Mouse (Mus musculus) intestine, embryonic 15.5 days (tissue): ENCODE data around the gene B3galt1. TPM values are rescaled to one million over a fixed set of nuclear protein-coding genes. Genes with fewer than 3 reads are reported as not detected.

ENCODE experiments used
- ATAC-seq: fragments of 200-750 bp; cut with Nextera tagmentation; 2 replicates; pipeline ENCODE4 v1.8.0; 2017; ENCODE audit warnings: moderate TSS enrichment, moderate library complexity
- H3K27ac ChIP-seq: fragments of 300-500 bp; sonication (generic); 2 replicates; pipeline ENCODE4 v1.5.1; 2015; ENCODE audit warnings: mild to moderate bottlenecking, inconsistent platforms
- H3K27me3 ChIP-seq: fragments of 300-500 bp; sonication (generic); replicated peaks from 2 replicates; pipeline ENCODE4 v1.6.1; 2015; ENCODE audit warnings: inconsistent platforms
- H3K36me3 ChIP-seq: fragments of 300-500 bp; sonication (generic); 2 replicates; pipeline ENCODE4 v1.6.1; 2015; ENCODE audit warnings: inconsistent platforms
- H3K4me1 ChIP-seq: fragments of 300-500 bp; sonication (generic); replicated peaks from 2 replicates; pipeline ENCODE4 v1.6.1; 2015; ENCODE audit warnings: inconsistent platforms
- H3K4me2 ChIP-seq: fragments of 300-500 bp; sonication (generic); replicated peaks from 2 replicates; pipeline ENCODE4 v1.6.1; 2015; ENCODE audit warnings: mild to moderate bottlenecking, inconsistent platforms
- H3K4me3 ChIP-seq: fragments of 300-500 bp; sonication (generic); replicated peaks from 2 replicates; pipeline ENCODE4 v1.5.1; 2015; ENCODE audit warnings: inconsistent platforms
- H3K9ac ChIP-seq: fragments of 300-500 bp; sonication (generic); 2 replicates; pipeline ENCODE4 v1.6.1; 2015; ENCODE audit warnings: inconsistent platforms
- H3K9me3 ChIP-seq: fragments of 300-500 bp; sonication (generic); 2 replicates; pipeline ENCODE4 v1.6.1; 2016; ENCODE audit warnings: inconsistent platforms
- WGBS: fragments of 180-500 bp; shearing (Covaris S2); methylation state at CpG from one replicate; pipeline ENCODE4 v1.1.7; 2015; 5-methylcytosine and 5-hydroxymethylcytosine counted together
- polyA plus RNA-seq: library from polyadenylated mRNA; unstranded; fragments of >200 nt; fragmentation: Nextera tagmentation; extraction: Ambion mirVana; gene quantifications from 2 replicates; pipeline ENCODE4 v1.2.1, GENCODE M21; 2015

The B3galt1 gene
- polyA plus RNA-seq, 1 experiment from 2014 or later = 4.1 TPM

GRCm38 (mm10) chr2:68028811-68029210 is 463.1 kb downstream of the B3galt1 start:
- H3K4me1 ChIP-seq = no peaks in the 10 kb centered on the region
- no peaks in the 10 kb centered on the region for H3K27me3 ChIP-seq
- H3K4me3 ChIP-seq = no peak overlapping the region
- no peak overlapping the region for H3K27ac ChIP-seq
- H3K9ac ChIP-seq = no peak overlapping the region
- ATAC-seq = no peak
- H3K9me3 ChIP-seq = no peaks in the 10 kb centered on the region
- H3K4me2 ChIP-seq = no peak overlapping the region
- WGBS = 92% methylated on average over 2 of the region's 2 CpGs
- no peaks in the 10 kb centered on the region for H3K36me3 ChIP-seq

- no peaks in the 10 kb centered on the region for H3K36me3 ChIP-seq
- 81% methylated on average over 3 of the region's 3 CpGs for WGBS
- H3K4me2 ChIP-seq = no peak overlapping the region
- H3K4me3 ChIP-seq = no peak overlapping the region
- no peaks in the 10 kb centered on the region for H3K9me3 ChIP-seq
- no peak overlapping the region for H3K9ac ChIP-seq
- no peak overlapping the region for H3K27ac ChIP-seq
- H3K27me3 ChIP-seq = no peaks in the 10 kb centered on the region
- no peak for ATAC-seq
- no peaks in the 10 kb centered on the region for H3K4me1 ChIP-seq
These were observed 469.0 kb downstream of the B3galt1 start for GRCm38 (mm10) chr2:68034711-68035110.

- Histone ChIP-seq H3K9me3 (no peaks in the 10 kb centered on the region), H3K4me3 (no peak overlapping the region), H3K4me2 (no peak overlapping the region), H3K27me3 (no peaks in the 10 kb centered on the region), H3K9ac (no peak overlapping the region), H3K36me3 (no peaks in the 10 kb centered on the region), H3K4me1 (no peaks in the 10 kb centered on the region), H3K27ac (no peak overlapping the region)
- 85% methylated on average over 5 of the region's 5 CpGs for WGBS
- ATAC-seq = no peak
These were observed 475.1 kb downstream of the B3galt1 start for GRCm38 (mm10) chr2:68040752-68041151.

GRCm38 (mm10) chr2:68052481-68052880 is 486.8 kb downstream of the B3galt1 start:
- peak; percentile 55; the same call in 1 of the 2 replicates for ATAC-seq
- no peak overlapping the region for H3K27ac ChIP-seq
- no peak overlapping the region for H3K4me3 ChIP-seq
- 57% methylated on average over 6 of the region's 6 CpGs for WGBS
- H3K9ac ChIP-seq = no peak overlapping the region
- H3K36me3 ChIP-seq = no peaks in the 10 kb centered on the region
- H3K4me1 ChIP-seq = no peaks in the 10 kb centered on the region
- H3K9me3 ChIP-seq = no peaks in the 10 kb centered on the region
- H3K4me2 ChIP-seq = no peak overlapping the region
- no peaks in the 10 kb centered on the region for H3K27me3 ChIP-seq

GRCm38 (mm10) chr2:68053243-68053642 is 487.6 kb downstream of the B3galt1 start:
- WGBS = 57% methylated on average over 3 of the region's 3 CpGs
- ATAC-seq = no peak

GRCm38 (mm10) chr2:68061341-68061740 is 495.7 kb downstream of the B3galt1 start:
- WGBS = 70% methylated on average over 4 of the region's 4 CpGs
- H3K27me3 ChIP-seq = no peaks in the 10 kb centered on the region
- no peaks in the 10 kb centered on the region for H3K4me1 ChIP-seq
- H3K4me2 ChIP-seq = no peak overlapping the region
- no peaks in the 10 kb centered on the region for H3K9me3 ChIP-seq
- no peak for ATAC-seq
- no peaks in the 10 kb centered on the region for H3K36me3 ChIP-seq
- H3K9ac ChIP-seq = no peak overlapping the region
- H3K27ac ChIP-seq = no peak overlapping the region
- H3K4me3 ChIP-seq = no peak overlapping the region

More at GRCm38 (mm10) chr2:68053243-68053642, 487.6 kb downstream of the B3galt1 start:
- Histone ChIP-seq H3K4me3 (no peak overlapping the region), H3K27ac (no peak overlapping the region), H3K9me3 (no peaks in the 10 kb centered on the region), H3K4me2 (no peak overlapping the region), H3K9ac (no peak overlapping the region), H3K27me3 (no peaks in the 10 kb centered on the region), H3K36me3 (no peaks in the 10 kb centered on the region), H3K4me1 (no peaks in the 10 kb centered on the region)

- Histone ChIP-seq H3K4me2 (no peak overlapping the region), H3K27ac (no peak overlapping the region), H3K27me3 (no peaks in the 10 kb centered on the region), H3K36me3 (no peaks in the 10 kb centered on the region), H3K4me3 (no peak overlapping the region), H3K9ac (no peak overlapping the region), H3K9me3 (no peaks in the 10 kb centered on the region), H3K4me1 (no peaks in the 10 kb centered on the region)
- 80% methylated on average over 5 of the region's 5 CpGs for WGBS
- no peak for ATAC-seq
These were observed 514.0 kb downstream of the B3galt1 start for GRCm38 (mm10) chr2:68079426-68080360.

- no peak overlapping the region for H3K4me2 ChIP-seq
- no peaks in the 10 kb centered on the region for H3K27me3 ChIP-seq
- no peak overlapping the region for H3K4me3 ChIP-seq
- H3K9me3 ChIP-seq = no peaks in the 10 kb centered on the region
- no peak for ATAC-seq
- no peak overlapping the region for H3K27ac ChIP-seq
- H3K9ac ChIP-seq = no peak overlapping the region
- H3K36me3 ChIP-seq = no peaks in the 10 kb centered on the region
- no peaks in the 10 kb centered on the region for H3K4me1 ChIP-seq
These were observed 515.2 kb downstream of the B3galt1 start for GRCm38 (mm10) chr2:68080872-68081280.

- Histone ChIP-seq H3K9me3 (no peaks in the 10 kb centered on the region), H3K9ac (no peak overlapping the region), H3K4me3 (no peak overlapping the region), H3K4me2 (no peak overlapping the region), H3K4me1 (no peaks in the 10 kb centered on the region), H3K27ac (no peak overlapping the region), H3K27me3 (no peaks in the 10 kb centered on the region), H3K36me3 (no peaks in the 10 kb centered on the region)
- no peak for ATAC-seq
- 68% methylated on average over 1 of the region's 1 CpGs for WGBS
These were observed 518.8 kb downstream of the B3galt1 start for GRCm38 (mm10) chr2:68084483-68084882.

GRCm38 (mm10) chr2:68086101-68086500 is 520.4 kb downstream of the B3galt1 start:
- H3K4me2 ChIP-seq = no peak overlapping the region
- no peaks in the 10 kb centered on the region for H3K4me1 ChIP-seq
- H3K9me3 ChIP-seq = no peaks in the 10 kb centered on the region
- no peaks in the 10 kb centered on the region for H3K36me3 ChIP-seq
- WGBS = 39% methylated on average over 4 of the region's 4 CpGs
- no peaks in the 10 kb centered on the region for H3K27me3 ChIP-seq
- no peak overlapping the region for H3K27ac ChIP-seq
- no peak overlapping the region for H3K9ac ChIP-seq
- no peak for ATAC-seq
- no peak overlapping the region for H3K4me3 ChIP-seq

- H3K27me3 ChIP-seq = no peaks in the 10 kb centered on the region
- WGBS = 81% methylated on average over 2 of the region's 2 CpGs
- H3K27ac ChIP-seq = no peak overlapping the region
- no peak overlapping the region for H3K4me3 ChIP-seq
- H3K4me1 ChIP-seq = no peaks in the 10 kb centered on the region
- H3K9me3 ChIP-seq = no peaks in the 10 kb centered on the region
- H3K4me2 ChIP-seq = no peak overlapping the region
- no peak overlapping the region for H3K9ac ChIP-seq
- no peaks in the 10 kb centered on the region for H3K36me3 ChIP-seq
- no peak for ATAC-seq
These were observed 525.9 kb downstream of the B3galt1 start for GRCm38 (mm10) chr2:68091559-68091958.

- H3K4me2 ChIP-seq = no peak overlapping the region
- 76% methylated on average over 4 of the region's 4 CpGs for WGBS
These were observed 539.0 kb downstream of the B3galt1 start for GRCm38 (mm10) chr2:68104641-68105040.

GRCm38 (mm10) chr2:68118076-68118475 is 552.4 kb downstream of the B3galt1 start:
- no peaks in the 10 kb centered on the region for H3K9me3 ChIP-seq
- no peak overlapping the region for H3K4me2 ChIP-seq
- no peak overlapping the region for H3K4me3 ChIP-seq
- H3K27ac ChIP-seq = no peak overlapping the region
- ATAC-seq = no peak
- no peaks in the 10 kb centered on the region for H3K4me1 ChIP-seq
- H3K9ac ChIP-seq = no peak overlapping the region
- 76% methylated on average over 8 of the region's 8 CpGs for WGBS
- H3K36me3 ChIP-seq = no peaks in the 10 kb centered on the region
- no peaks in the 10 kb centered on the region for H3K27me3 ChIP-seq

More at GRCm38 (mm10) chr2:68104641-68105040, 539.0 kb downstream of the B3galt1 start:
- Histone ChIP-seq H3K4me3 (no peak overlapping the region), H3K9me3 (no peaks in the 10 kb centered on the region), H3K9ac (no peak overlapping the region), H3K27ac (no peak overlapping the region), H3K27me3 (no peaks in the 10 kb centered on the region), H3K4me1 (no peaks in the 10 kb centered on the region), H3K36me3 (no peaks in the 10 kb centered on the region)
- ATAC-seq = no peak
